Mouse (Mus musculus) intestine, postnatal 0 days (tissue): ENCODE measurements at regions not wholly inside any gene's neighbourhood (a gene's known extent, or its start where the extent isn't known, plus 50 kb on each side); places are given as distances from the start of the nearest gene placed in this dataset.

Source experiments
- ATAC-seq: fragments of 200-750 bp; cut with Nextera tagmentation; 2 replicates; pipeline ENCODE4 v1.8.0; 2017; ENCODE audit warnings: mild to moderate bottlenecking, moderate TSS enrichment, moderate library complexity
- H3K27ac ChIP-seq: fragments of 300-500 bp; sonication (generic); 2 replicates; pipeline ENCODE4 v1.5.1; 2014; ENCODE audit warnings: mild to moderate bottlenecking, low read depth, low read length, moderate library complexity
- H3K27me3 ChIP-seq: fragments of 300-500 bp; sonication (generic); replicated peaks from 2 replicates; pipeline ENCODE4 v1.6.1; 2014; ENCODE audit warnings: low read length, mixed read lengths; ENCODE audit not compliant: control insufficient read depth, insufficient read depth
- H3K36me3 ChIP-seq: fragments of 300-500 bp; sonication (generic); 2 replicates; pipeline ENCODE4 v1.6.1; 2014; ENCODE audit warnings: mild to moderate bottlenecking, moderate library complexity; ENCODE audit not compliant: control insufficient read depth, insufficient read depth
- H3K4me1 ChIP-seq: fragments of 300-500 bp; sonication (generic); replicated peaks from 2 replicates; pipeline ENCODE4 v1.6.1; 2014; ENCODE audit warnings: antibody characterized with exemption, low read length, mixed read lengths; ENCODE audit not compliant: control insufficient read depth, insufficient read depth
- H3K4me2 ChIP-seq: fragments of 300-500 bp; sonication (generic); replicated peaks from 2 replicates; pipeline ENCODE4 v1.6.1; 2014; ENCODE audit warnings: low read depth, mild to moderate bottlenecking, moderate library complexity
- H3K4me3 ChIP-seq: fragments of 300-500 bp; sonication (generic); 2 replicates; pipeline ENCODE4 v1.5.1; 2014; ENCODE audit warnings: low read depth, low read length
- H3K9ac ChIP-seq: fragments of 300-500 bp; sonication (generic); 2 replicates; pipeline ENCODE4 v1.6.1; 2014; ENCODE audit warnings: mild to moderate bottlenecking, low read depth, low read length
- H3K9me3 ChIP-seq: fragments of 300-500 bp; sonication (generic); 2 replicates; pipeline ENCODE4 v1.6.1; 2016; ENCODE audit warnings: mixed run types; ENCODE audit not compliant: control insufficient read depth
- CTCF ChIP-seq: sonication (generic); IDR thresholded peaks from 2 replicates; pipeline ENCODE4 v1.5.1; 2016; ENCODE audit warnings: low read depth, mild to moderate bottlenecking, control low read depth, antibody characterized with exemption, moderate library complexity
- WGBS: fragments of 180-500 bp; shearing (Covaris S2); extraction: QIAGEN DNeasy Blood & Tissue Kit; methylation state at CpG from one replicate; pipeline ENCODE4 v1.1.7; 2014; 5-methylcytosine and 5-hydroxymethylcytosine counted together

GRCm38 (mm10) chr12:77096461-77096860, 134.5 kb upstream of the Max start:
- ATAC-seq = no peak
- no peak for TF ChIP-seq CTCF
- 86% methylated on average over 4 of the region's 4 CpGs for WGBS
- no peaks in the 10 kb centered on the region for H3K36me3 ChIP-seq
- no peak overlapping the region for H3K4me3 ChIP-seq
- H3K4me1 ChIP-seq = 0 out of 2 replicates have a peak, but pooled peaks cover 4% of the 10 kb centered on the region
- no peaks in the 10 kb centered on the region for H3K9me3 ChIP-seq
- H3K27ac ChIP-seq = no peak overlapping the region
- H3K9ac ChIP-seq = no peak overlapping the region
- peaks cover 4% of the 10 kb centered on the region; the same call in 1 of the 2 replicates for H3K27me3 ChIP-seq
- no peak overlapping the region for H3K4me2 ChIP-seq

DNA sequence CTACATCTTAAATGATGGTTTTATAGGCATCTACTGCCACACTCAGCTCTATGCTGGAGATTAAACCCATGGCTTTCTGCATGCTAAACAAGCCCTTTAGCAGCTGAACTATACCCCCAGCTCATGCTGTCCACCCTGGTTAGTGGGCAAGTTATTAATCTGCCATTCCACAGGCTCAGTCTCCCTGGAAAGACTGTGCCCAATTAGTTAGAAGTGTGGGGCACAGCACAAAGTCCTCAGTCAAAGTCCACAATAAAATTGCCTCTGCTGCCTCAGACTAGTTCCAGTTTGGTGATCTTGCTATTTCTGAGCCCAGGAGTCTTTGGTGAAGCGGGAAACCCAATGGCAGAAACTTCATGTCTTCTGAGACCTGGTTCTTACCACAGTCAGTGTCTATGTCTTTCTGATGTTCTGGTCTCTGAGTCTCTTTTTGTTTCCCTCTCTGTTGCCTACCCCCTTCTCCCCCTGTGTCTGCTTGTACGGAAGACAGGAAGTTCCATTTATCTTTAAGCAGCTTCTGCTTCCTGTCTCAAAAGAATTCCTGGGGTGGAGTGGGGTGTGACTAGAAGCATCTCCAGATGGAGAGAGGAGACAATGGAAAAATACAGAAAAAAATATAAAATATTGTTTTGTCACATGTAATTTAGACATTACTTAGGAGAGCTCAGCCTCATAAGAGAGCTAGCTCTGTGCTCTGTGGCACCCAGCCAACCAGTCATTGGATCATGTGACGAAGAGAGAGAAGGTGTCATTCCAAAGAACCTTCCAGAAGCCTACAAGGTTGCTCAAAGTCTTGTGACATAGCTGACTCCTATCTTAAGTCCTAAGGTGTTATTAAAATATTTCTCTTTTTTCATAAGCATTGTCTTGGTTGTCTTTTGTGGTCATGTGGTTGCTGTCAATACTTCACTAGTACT, 133.3 kb upstream of the Max start:
- TF ChIP-seq CTCF = no peak
- no peaks in the 10 kb centered on the region for H3K36me3 ChIP-seq

GRCm38 (mm10) chr12:77094168-77094567, 132.2 kb upstream of the Max start:
- ATAC-seq = no peak
- WGBS = 85% methylated on average over 7 of the region's 7 CpGs
- H3K27me3 ChIP-seq = peaks cover 17% of the 10 kb centered on the region
- H3K9me3 ChIP-seq = no peaks in the 10 kb centered on the region
- no peak overlapping the region for H3K4me2 ChIP-seq
- H3K9ac ChIP-seq = no peak overlapping the region
- TF ChIP-seq CTCF = no peak
- no peak overlapping the region for H3K27ac ChIP-seq
- no peak overlapping the region for H3K4me3 ChIP-seq
- no peaks in the 10 kb centered on the region for H3K36me3 ChIP-seq
- 0 out of 2 replicates have a peak, but pooled peaks cover 4% of the 10 kb centered on the region for H3K4me1 ChIP-seq

More for the DNA sequence above, 133.3 kb upstream of the Max start:
- 52% methylated on average over 3 of the region's 3 CpGs for WGBS
- no peak overlapping the region for H3K4me2 ChIP-seq
- H3K4me1 ChIP-seq = 0 out of 2 replicates have a peak, but pooled peaks cover 4% of the 10 kb centered on the region
- peaks cover 8% of the 10 kb centered on the region for H3K27me3 ChIP-seq
- ATAC-seq = peak; percentile 59; the same call in 1 of the 2 replicates
- H3K9me3 ChIP-seq = no peaks in the 10 kb centered on the region
- H3K4me3 ChIP-seq = no peak overlapping the region
- H3K9ac ChIP-seq = no peak overlapping the region
- H3K27ac ChIP-seq = no peak overlapping the region

- Histone ChIP-seq H3K27me3 (peaks cover 18% of the 10 kb centered on the region), H3K36me3 (no peaks in the 10 kb centered on the region), H3K9ac (no peak overlapping the region), H3K27ac (no peak overlapping the region), H3K9me3 (no peaks in the 10 kb centered on the region), H3K4me2 (no peak overlapping the region), H3K4me3 (no peak overlapping the region), H3K4me1 (0 out of 2 replicates have a peak, but pooled peaks cover 4% of the 10 kb centered on the region)
- no peak for TF ChIP-seq CTCF
- no peak for ATAC-seq
- 47% methylated on average over 3 of the region's 3 CpGs for WGBS
These were observed 130.7 kb upstream of the Max start for GRCm38 (mm10) chr12:77092741-77093140.

DNA sequence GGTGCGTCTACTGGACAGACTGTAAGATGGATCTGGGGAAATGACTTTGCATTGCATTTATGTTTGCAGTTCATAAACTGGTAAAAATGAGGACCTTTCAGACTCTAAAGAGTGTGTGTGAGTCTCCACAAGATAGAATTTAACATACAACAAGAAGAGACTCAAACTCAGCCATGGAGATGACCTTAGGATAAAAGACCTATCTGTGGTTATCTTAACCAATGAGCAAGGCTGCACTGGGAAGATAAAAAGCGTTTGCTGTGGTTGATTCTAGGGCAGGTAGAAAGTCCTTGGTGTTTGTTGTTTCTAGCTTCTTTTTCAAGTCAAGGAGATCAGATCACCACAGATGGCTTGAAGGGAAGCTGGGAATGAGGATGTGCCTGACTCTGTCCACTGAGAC, 130.1 kb upstream of the Max start:
- WGBS = 77% methylated on average over 2 of the region's 2 CpGs
- Histone ChIP-seq H3K27ac (no peak overlapping the region), H3K9me3 (no peaks in the 10 kb centered on the region), H3K27me3 (peaks cover 20% of the 10 kb centered on the region), H3K36me3 (no peaks in the 10 kb centered on the region), H3K9ac (no peak overlapping the region), H3K4me3 (no peak overlapping the region), H3K4me2 (no peak overlapping the region), H3K4me1 (0 out of 2 replicates have a peak, but pooled peaks cover 4% of the 10 kb centered on the region)
- no peak for ATAC-seq
- no peak for TF ChIP-seq CTCF

DNA sequence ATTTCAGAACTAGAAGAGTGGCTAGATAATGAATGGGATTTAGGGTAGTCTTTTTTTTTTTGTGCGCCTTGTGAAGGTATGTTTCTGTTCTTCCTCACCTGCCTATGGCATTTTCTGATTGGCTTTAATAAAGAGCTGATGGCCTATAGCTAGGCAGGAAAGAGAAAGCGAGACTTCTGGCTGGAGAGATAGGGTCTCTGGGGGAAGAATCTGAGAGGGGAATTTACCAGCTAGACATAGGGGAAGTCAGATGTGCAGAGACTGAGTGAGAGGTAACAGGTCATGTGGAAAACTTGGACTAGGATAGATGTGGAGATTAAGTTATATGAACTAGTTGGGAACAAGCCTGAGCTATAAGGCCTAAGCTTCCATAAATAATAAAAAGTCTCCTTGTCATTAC, 129.7 kb upstream of the Max start:
- no peaks in the 10 kb centered on the region for H3K36me3 ChIP-seq
- H3K27me3 ChIP-seq = peaks cover 20% of the 10 kb centered on the region
- H3K27ac ChIP-seq = no peak overlapping the region
- H3K9ac ChIP-seq = no peak overlapping the region
- WGBS = 89% methylated on average over 2 of the region's 2 CpGs
- TF ChIP-seq CTCF = no peak
- no peak for ATAC-seq
- no peak overlapping the region for H3K4me2 ChIP-seq
- no peaks in the 10 kb centered on the region for H3K9me3 ChIP-seq
- H3K4me3 ChIP-seq = no peak overlapping the region
- H3K4me1 ChIP-seq = 0 out of 2 replicates have a peak, but pooled peaks cover 4% of the 10 kb centered on the region
